Mouse (Mus musculus): ENCODE data around the gene Tex48.

The Tex48 gene

GRCm38 (mm10) chr4:63622378-63622835 is at the start of gene Tex48:
Gene Tex48, minus strand, starts transcription at chr4:63622428.
- in situ Hi-C loops (cut with MboI, MseI), result no loop called here

- in situ Hi-C loops (cut with MboI, MseI), result loop anchor here (5.0 to 25.0 kb wide), 2 partner anchors 41 to 1919 kb away; no protein-coding TSS in a partner anchor
These were observed 46.0 kb upstream of the Tex48 start for GRCm38 (mm10) chr4:63668255-63668654.

- in situ Hi-C loops (cut with MboI, MseI), result loop anchor here (5.0 to 25.0 kb wide), 2 partner anchors 38 to 1922 kb away; no protein-coding TSS in a partner anchor
These were observed 43.5 kb upstream of the Tex48 start for GRCm38 (mm10) chr4:63665738-63666137.

- in situ Hi-C loops (cut with MboI, MseI), result loop anchor here in 1 of 2 experiments (25.0 kb wide), 1 partner anchor 1924 kb away; no protein-coding TSS in a partner anchor
These were observed 41.1 kb upstream of the Tex48 start, which contains the start of gene Gm11214 for GRCm38 (mm10) chr4:63663279-63663678. Gene Gm11214, minus strand, starts transcription at chr4:63663379.

- in situ Hi-C loops (cut with MboI, MseI), result loop anchor here in 1 of 2 experiments (25.0 kb wide), 1 partner anchor 1925 kb away; no protein-coding TSS in a partner anchor
These were observed 39.6 kb upstream of the Tex48 start for GRCm38 (mm10) chr4:63661857-63662256.

- in situ Hi-C loops (cut with MboI, MseI), result loop anchor here in 1 of 2 experiments (25.0 kb wide), 1 partner anchor 1926 kb away; no protein-coding TSS in a partner anchor
These were observed 39.2 kb upstream of the Tex48 start for GRCm38 (mm10) chr4:63661426-63661825.

GRCm38 (mm10) chr4:63659775-63660174 is 37.5 kb upstream of the Tex48 start:
- in situ Hi-C loops (cut with MboI, MseI), result loop anchor here in 1 of 2 experiments (25.0 kb wide), 1 partner anchor 1928 kb away; no protein-coding TSS in a partner anchor

GRCm38 (mm10) chr4:63659086-63659485 is 36.9 kb upstream of the Tex48 start:
- in situ Hi-C loops (cut with MboI, MseI), result loop anchor here in 1 of 2 experiments (25.0 kb wide), 1 partner anchor 1928 kb away; no protein-coding TSS in a partner anchor

GRCm38 (mm10) chr4:63654381-63654780 is 32.2 kb upstream of the Tex48 start:
- in situ Hi-C loops (cut with MboI, MseI), result loop anchor here in 1 of 2 experiments (25.0 kb wide), 1 partner anchor 1933 kb away; no protein-coding TSS in a partner anchor

- in situ Hi-C loops (cut with MboI, MseI), result no loop called here
These were observed 21.9 kb upstream of the Tex48 start for GRCm38 (mm10) chr4:63643956-63644726.

- in situ Hi-C loops (cut with MboI, MseI), result no loop called here
These were observed 17.6 kb upstream of the Tex48 start for GRCm38 (mm10) chr4:63639842-63640241.

GRCm38 (mm10) chr4:63638603-63639002 is 16.4 kb upstream of the Tex48 start:
- in situ Hi-C loops (cut with MboI, MseI), result no loop called here

- in situ Hi-C loops (cut with MboI, MseI), result no loop called here
These were observed 11.0 kb upstream of the Tex48 start for GRCm38 (mm10) chr4:63633181-63633580.

- in situ Hi-C loops (cut with MboI, MseI), result loop anchor here (5.0 kb wide), 3 partner anchors 40 to 315 kb away; no protein-coding TSS in a partner anchor
These were observed 4.9 kb upstream of the Tex48 start for GRCm38 (mm10) chr4:63627111-63627510.

GRCm38 (mm10) chr4:63625563-63626080 is 3.4 kb upstream of the Tex48 start:
- in situ Hi-C loops (cut with MboI, MseI), result loop anchor here (5.0 kb wide), 3 partner anchors 42 to 317 kb away; no protein-coding TSS in a partner anchor

GRCm38 (mm10) chr4:63621861-63622260 is 367 bp downstream of the Tex48 start:
- in situ Hi-C loops (cut with MboI, MseI), result no loop called here

- in situ Hi-C loops (cut with MboI, MseI), result no loop called here
These were observed 13.8 kb downstream of the Tex48 start for GRCm38 (mm10) chr4:63608391-63608790.

- in situ Hi-C loops (cut with MboI, MseI), result no loop called here
These were observed 16.3 kb downstream of the Tex48 start for GRCm38 (mm10) chr4:63605968-63606367.

- in situ Hi-C loops (cut with MboI, MseI), result no loop called here
These were observed 16.7 kb downstream of the Tex48 start for GRCm38 (mm10) chr4:63605545-63605944.

- in situ Hi-C loops (cut with MboI, MseI), result no loop called here
These were observed 17.3 kb downstream of the Tex48 start, which contains the start of gene Gm11213 for GRCm38 (mm10) chr4:63604945-63605344. Gene Gm11213, minus strand, starts transcription at chr4:63605261.

- in situ Hi-C loops (cut with MboI, MseI), result no loop called here
These were observed 21.0 kb downstream of the Tex48 start for GRCm38 (mm10) chr4:63601263-63601662.

- in situ Hi-C loops (cut with MboI, MseI), result no loop called here
These were observed 21.4 kb downstream of the Tex48 start for GRCm38 (mm10) chr4:63600786-63601185.
